Mouse (Mus musculus) adrenal gland, adult 8-10 months (tissue): ENCODE measurements around the gene Tep1. TPM values are rescaled to one million over a fixed set of nuclear protein-coding genes. Genes with fewer than 3 reads are reported as not detected.
"Not testable (repeated sequence)": the region's sequence is repeated elsewhere in the genome, so short reads cannot be mapped to it uniquely, and the experiment has no call there.

Experiments used
- DNase-seq: peaks from one replicate; pipeline ENCODE4 v3.0.0; 2022
- total RNA-seq, 4 experiments: library from RNA; stranded (reverse); gene quantifications; 2 replicates each; pipeline ENCODE4 v1.2.4; 2022

Gene Tep1
- 10 to 100 TPM; 25.5 to 33.6 (median 25.9) TPM for total RNA-seq

DNA sequence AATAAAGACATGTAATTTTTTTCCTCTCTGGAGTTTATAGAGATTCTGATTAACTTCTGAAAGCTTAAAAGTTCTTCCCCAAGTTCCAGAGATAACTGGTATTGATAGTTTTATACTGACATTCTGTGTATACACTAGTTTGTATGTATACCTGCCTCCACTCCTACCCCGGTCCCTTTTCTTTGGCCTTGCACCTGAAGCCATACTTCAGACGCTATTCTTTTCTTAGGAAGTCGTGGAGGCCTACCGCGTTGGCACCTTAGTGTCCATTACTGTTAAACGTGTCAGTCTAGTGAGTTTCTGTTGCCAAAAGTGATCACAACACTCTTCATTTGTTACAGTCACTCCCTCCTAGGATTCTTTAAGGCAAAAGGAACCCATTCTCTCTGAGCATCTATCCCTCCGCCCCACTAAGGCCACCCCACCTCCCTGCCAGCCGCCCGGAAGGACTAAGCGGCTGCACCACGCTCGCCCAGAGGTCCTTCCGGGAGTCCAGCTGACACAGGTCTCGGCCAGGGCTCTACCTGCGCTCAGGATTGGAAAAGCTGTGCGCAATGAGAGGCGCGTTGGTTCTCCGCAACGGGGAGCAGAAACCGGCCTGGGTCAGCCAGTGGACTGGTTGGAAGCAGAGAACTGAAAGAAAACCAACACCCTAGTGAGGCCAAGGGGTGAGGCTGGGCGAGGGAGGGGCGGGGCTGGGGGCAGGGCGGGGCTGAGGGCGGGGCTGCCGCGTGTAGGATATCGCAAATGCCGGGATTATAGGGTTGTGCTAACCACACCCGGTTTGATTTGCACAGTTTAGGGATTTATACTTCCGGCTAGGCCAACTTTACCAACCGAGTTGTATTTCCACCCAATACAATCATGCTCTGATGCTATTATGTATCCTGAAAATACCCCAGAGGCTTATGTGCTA is at the start of gene Tep1:
Tep1 (minus strand) TSS at position 672 of the 916 bp plus-strand sequence.
- DNase-seq, result peak; percentile 61

DNA sequence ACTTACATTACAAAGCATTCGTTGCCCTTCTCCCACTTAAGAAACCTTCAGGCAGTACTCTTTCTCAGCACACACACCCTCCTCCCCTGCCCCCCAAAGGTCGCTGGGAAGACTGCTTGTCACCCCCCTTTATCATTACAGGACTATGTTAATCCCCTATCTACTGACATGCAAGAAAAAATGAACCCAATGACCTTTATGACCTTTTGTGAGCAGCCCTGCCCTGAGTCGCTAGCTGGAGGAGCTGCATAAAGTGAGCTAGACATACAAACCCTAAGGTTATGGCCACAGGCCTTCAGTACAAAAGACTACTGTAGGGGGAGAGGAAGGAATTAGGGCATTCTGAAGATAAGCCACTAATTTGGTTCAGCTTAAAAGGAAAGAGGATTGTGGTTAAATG is 41.0 kb upstream of the Tep1 start:
- no peak for DNase-seq

DNA sequence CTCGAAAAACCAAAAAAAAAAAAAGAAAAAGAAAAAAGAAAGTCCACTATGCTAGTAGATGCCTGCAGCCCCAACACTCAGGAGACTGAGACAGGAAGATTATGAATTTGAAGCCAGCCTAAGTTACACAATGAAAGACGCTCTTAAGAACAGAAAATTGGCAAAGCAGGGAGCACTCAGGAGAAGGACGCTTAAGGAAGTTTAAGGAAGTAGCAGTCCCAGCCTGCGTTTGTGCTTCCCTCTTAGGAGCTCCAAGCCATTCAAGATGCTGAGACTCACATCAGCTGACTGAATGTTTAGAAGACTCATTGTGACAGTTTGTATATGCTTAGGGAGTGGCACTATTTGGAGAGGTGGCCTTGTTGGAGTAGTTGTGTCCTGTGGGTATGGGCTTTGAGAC is 37.8 kb upstream of the Tep1 start:
- no peak for DNase-seq

DNA sequence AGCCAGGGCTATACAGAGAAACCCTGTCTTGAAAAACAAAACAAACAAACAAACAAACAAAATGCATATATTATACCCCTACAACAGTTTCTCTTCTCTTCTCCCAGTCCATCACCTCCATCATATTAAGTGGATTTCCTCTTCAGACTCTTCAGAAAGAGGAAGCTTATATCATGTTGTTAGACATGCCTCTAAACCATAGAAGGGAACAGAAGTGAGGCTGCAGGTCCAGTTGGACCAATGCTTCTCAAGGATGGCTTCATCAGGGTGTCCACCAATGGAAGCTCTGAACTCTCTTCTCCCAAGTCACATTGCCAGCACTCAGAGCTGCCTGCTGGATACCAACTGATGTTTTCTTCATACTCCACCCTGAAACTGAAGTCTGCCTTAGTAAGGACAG is 35.0 kb upstream of the Tep1 start:
- DNase-seq, result not testable (repeated sequence)

DNA sequence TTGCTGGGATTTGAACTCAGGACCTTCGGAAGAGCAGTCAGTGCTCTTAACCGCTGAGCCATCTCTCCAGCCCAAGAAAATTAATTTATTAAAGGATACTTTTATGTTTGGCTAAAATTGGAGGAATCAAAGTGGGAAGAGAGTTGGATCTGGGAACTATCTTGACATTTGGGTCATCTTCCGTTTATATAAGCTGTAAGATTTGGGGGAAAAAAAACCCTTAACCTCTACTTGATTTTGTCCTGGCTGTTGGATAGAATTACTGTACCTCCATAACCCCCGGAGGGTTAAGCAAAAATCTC is 34.4 kb upstream of the Tep1 start:
- no peak for DNase-seq

DNA sequence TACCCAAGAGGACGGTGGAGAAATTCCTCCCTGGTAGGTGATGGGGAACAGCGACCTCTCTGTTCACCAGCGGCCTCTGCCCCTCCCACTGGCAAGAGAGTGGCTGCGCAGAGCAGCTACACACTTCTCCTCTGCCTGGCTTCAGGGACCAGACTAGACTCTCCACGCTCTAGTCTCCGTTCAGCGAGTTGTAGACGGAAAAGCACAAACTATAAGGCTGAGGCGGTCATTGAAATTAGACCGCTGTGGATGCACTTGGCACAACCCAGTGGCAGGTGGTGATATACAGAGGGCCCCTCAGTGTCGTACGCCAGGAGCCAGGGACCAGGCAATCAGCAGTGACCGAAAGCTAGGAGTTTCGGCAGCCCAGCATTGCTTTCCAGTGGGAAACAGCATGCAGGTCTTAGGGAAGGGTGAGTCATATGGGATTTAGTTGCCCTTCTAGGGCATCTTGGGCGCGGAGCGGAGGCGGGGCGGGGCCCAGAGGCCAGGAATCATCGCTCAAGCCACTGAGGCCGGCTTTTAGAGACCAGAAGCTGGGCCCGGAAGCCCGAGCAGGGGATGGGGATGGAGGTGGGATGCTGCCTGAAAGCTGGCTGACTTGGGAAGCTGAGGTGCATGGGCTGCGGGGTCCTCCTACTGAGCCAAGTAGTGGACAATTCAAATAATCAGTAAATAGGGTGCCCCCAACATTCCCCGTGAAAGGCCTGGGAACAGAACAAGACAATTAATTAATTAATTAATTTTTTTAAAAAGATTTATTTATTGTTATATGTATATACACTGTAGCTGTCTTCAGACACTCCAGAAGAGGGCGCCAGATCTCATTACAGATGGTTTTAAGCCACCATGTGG is 33.8 kb upstream of the Tep1 start:
- peak; percentile 27 for DNase-seq

DNA sequence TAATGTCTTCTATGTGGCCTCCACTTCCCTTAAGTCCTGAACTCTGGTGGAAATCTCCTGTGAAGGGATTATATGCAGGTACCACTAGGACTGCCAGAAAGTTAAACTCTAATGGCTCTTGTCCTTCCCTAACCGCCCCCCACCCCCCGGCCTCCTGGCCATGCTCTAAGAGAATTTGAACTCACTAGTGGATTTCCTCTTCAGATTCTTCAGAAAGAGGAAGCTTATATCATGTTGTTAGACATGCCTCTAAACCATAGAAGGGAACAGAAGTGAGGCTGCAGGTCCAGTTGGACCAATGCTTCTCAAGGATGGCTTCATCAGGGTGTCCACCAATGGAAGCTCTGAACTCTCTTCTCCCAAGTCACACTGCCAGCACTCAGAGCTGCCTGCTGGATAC is 27.6 kb upstream of the Tep1 start:
- DNase-seq, result not testable (repeated sequence)

DNA sequence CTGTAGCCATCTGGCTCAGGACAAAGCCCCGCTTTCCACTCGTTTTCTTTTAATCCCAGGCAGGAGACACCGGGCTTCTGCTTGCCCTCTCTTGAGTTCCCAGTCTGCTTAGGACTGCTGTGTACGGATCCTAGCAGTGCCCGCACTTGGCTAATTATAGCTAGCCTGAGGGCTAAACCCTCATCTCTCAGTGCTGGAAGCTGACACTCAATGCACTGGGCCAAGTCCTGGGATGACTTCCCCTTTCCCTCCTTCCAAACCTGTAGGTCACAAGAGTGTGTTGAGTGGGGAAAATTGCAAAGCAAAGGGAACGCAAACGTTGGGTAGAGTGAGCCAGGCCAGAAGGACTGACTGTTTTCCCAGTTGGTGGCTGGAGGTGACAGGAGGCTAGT is 27.0 kb upstream of the Tep1 start, which contains the start of gene Klhl33:
Klhl33 (minus strand) TSS at position 134 of the 392 bp plus-strand sequence.
- no peak for DNase-seq

DNA sequence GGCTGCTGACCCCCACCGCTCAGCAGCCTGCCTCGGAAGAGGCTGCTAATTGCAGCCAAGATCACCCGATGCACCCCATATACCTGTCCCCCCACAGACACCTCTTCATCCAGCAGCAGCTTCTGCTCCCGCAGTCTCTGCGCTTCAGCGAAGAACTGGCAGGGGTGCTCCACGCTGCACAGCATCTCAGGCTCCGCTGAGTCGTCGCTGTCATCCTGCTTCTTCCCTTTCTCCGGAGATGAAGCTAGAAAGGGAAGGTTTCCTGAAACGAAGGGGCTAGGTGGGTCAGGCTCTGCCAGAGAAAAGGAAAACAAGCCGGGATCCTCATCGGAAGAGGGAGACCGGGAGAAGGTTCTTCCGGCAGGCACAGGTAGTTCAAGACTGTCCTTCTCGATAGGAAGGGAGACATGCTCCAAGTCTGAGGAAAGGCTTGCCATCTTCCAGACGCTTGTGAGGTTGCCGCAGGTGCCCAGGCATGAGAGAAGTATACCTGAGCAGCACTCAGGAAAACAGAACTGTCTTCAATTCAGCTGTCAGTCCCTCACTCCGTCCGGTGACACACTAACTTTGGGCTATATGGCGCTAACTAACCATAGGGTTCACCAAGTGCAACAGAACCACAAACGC is 26.5 kb upstream of the Tep1 start:
- DNase-seq, result no peak

DNA sequence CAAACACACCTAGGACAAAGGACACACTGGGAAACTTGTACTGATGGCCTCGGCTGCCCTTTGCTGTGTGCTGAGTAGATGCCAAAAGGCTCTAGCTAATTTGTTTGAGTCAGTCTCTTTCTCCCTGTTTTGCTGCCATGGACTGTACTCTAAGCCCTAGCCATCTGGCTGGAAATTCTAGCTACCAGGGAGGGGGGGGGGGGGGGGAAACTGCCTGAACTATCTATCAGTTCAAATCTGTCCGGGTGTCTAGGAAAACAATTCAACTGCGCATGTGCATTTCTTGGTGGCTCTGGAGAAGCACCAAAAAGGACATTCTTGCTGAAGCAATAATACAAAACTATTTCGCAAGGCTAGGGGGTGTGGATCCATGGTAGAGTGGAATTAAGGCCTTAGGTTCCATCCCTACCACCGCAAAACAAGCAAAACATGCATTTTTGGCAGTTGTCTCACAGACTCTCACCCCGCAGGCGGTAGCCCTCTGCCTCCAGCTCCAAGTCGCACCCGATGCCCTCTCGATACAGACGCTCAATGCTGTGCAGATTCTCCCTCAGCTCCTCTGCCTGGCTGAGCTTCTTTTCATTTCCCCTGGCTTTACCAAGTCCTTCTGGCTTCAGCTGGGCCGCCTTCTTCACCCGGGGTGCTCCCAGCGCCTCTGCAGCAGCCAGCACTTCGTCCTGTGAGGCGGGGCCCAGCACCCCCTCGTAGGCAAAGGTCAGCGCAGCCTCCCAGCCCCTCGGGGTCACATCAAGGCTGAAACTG is 25.8 kb upstream of the Tep1 start:
- peak; percentile 49 for DNase-seq

DNA sequence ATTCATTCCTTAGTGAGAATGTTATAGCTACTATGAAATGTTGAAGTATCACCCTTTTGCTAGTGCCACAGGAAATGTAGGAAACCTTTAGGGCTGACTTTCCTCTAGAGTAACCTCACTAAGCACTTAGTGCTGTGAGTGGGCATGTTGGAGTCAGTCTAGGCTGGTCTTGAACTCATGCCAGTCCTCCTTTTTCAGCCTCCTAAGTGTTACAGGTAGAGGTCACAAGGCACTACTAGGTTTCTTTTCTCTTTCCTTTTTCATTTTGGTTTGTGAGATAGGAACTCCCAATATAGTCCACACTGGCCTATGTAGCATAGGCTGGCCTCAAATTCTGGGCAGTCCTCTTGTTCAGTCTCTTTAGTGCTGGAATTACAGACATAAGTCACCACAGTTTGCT is 25.0 kb upstream of the Tep1 start:
- DNase-seq, result no peak

DNA sequence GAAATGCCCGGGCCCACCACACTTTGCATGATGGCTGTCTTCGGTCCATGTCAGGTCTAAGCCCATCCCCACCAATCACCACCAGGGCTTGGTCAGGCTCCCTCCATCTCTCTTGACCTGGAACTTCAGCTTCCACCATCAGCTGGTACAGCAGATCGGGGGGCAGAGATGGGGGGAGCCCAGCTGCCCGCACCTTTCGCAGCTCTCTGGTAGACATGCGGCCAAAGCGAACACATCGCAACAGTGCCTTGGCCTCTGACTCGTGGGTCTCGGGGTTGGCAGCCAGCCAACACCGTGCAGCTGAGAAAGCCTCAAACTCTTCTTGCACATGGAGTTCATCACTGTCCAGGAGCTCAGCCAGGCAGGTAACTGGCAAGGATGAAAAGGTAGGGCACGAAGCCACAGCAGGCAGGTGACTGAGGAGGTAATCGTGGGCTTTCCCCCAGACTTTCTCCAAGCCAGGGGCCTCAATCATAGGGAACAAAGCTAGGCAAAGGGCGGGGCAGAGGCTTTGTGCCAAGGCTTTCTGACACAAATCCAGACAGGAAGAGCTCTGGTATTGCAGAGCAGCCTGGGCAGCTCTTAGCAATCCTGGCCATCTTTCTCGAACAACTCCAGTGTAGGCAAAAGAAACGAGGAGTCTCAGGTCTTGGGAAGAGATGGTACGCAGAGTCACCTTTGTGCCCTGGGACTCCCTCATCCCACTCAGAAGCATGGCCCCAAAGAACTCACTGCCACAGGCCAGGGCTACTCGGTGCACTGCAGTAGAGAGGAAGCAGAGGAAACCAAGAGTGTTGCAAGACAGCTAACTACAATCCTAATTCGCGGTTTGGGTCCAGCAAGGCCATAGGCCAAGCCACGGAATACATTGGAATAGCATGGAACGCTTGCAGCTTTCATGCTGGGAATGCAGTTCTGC is 22.4 kb upstream of the Tep1 start:
- DNase-seq, result peak; percentile 11

DNA sequence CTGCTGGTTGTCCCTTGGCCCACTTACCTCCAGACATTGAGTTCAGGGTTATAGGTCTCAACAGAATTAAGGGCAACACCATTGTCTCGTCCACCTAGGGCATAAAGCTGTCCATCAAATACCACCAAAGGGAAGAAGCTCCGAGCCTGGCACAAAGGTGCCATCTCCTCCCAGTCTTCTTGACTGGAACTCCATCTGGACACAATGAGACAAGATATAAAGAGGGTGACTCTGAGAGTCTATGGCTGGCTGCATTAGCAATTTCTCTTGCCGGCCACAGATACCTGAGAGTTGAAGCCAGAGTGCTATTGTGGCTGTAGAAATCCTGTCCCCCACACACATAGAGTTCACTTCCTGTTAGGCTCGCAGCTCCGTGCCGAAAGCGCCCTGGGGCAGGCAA is 21.7 kb upstream of the Tep1 start:
- no peak for DNase-seq

DNA sequence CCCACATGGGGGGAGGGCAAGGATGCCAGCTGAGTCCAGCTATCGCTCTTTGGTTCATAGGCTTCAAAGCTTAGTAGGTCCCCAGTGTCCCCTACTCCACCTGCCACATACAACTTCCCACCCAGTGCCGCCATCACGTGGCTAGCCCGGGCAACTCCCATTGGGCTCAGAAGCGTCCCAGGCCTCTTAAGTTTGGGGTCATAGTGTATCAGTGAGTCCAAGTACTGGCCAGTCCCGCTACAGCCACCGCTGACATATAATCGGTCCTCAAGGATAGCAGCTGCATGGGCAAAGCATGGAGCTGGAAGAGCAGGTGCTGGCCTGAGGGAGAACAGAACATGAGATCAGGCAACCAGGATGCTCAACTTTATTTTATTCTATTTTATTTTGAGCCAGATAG is 21.3 kb upstream of the Tep1 start:
- DNase-seq, result no peak

DNA sequence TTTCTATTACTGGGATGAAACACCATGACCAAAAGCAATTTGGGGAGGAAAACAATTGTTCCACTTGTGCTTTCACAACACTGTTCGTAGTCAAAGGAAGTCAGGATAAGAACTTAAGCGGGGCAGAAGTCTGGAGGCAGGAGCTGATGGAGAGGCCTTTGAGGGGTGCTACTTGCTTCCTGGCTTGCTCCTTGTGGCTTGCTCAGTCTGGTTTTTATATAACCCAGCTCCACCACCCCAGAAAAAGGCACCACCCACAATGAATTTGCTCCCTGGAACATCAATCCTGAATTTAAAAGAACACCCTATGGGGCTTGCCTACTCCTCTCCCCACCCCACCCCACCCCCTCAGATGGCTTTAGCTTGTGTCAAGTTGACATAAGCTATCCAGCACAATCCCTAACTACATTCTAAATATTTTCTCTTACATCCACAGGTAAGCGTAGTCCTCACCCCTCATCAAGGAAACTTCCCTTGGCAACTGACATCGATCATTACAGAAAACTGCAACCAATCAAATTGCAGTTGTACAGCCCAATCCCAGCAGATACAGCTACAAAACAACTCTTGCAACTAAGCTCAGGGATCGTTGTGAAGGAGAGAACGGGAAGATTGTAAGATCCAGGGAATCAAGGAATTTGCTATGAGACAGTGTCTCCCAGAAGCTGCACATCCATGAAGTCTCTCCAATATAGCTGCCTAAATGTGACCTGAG is 6.0 kb upstream of the Tep1 start:
- no peak for DNase-seq

DNA sequence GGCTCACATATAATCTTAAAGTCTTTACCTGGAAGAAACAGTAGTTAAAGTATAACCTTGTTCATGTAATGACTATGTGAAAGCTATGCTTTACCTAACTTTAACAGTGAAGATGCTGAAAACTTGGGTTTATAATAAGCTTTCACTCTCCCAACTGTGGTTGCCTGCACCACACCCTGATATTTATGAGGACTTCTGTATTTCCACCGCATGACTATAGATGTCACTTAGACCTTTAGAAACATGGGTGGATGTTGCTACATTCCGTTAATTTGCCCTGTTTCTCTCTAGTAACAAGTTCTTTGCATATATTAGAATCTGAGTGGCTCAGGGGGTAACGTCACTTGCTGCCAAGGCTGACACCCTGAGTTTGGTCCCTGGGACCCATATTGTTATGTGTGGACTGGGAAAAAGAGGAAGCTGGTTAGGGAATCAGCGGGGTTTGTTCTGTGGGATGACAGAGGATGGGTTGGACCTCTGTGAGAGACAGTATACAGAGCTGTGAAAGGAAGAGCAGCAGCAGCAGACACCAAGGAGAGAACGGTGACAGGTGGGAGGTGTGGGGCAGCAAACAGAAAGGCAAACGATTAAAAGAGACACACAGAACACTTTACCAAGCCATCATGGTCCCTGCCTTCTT is 5.4 kb upstream of the Tep1 start:
- DNase-seq, result no peak

DNA sequence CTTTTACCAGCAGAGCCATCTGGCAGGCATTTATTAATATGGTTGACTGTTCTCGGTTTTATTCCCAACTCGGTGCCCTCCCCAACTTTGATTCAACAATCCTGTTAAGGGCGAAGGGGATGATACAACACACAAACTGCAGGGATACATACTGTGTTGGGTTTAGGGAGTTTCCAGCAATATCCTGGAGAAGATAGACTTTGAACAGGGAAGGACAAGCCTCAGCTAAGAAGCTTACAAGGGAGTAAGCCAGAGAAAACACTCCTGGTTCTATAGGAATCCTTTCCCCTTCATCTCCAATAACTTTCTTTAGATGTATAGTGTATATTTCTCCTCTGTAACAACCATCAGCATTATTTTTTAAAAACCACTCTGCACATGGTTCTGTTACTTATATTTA is 4.8 kb upstream of the Tep1 start:
- no peak for DNase-seq

DNA sequence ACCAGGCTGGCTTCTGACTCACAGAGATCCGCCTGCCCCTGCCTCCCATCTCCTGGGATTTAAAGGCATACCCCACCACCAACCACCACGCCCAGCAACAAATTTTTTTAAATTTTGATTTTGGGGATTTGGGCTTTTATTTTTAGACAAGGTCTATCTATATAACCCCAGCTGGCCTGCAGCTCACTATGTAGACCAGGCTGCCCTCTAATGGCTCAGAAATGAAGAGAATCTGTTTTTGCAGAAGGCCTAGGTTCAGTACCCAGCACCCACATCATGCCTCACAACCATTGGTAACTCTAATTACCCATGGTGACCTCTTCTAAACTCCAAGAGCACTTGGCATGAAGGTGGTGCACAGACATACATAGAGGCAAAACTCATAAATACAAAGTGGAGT is 924 bp upstream of the Tep1 start:
- DNase-seq, result no peak

DNA sequence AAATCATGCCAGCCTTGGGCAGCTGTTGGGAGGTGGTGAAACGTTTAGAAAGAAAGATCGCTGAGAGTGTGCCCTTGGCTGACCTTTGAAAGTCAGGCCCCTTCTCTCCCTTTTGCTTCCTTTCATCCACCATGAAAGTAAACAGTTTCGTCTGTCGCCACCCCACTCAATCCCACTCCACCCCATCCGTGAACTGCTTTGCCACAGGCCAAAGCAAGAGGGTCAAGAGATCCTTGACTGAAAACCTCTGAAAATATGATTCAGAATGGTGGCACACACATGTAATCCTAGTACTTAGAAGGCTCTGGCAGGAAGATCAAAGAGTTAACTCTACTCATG is 414 bp upstream of the Tep1 start:
- no peak for DNase-seq

DNA sequence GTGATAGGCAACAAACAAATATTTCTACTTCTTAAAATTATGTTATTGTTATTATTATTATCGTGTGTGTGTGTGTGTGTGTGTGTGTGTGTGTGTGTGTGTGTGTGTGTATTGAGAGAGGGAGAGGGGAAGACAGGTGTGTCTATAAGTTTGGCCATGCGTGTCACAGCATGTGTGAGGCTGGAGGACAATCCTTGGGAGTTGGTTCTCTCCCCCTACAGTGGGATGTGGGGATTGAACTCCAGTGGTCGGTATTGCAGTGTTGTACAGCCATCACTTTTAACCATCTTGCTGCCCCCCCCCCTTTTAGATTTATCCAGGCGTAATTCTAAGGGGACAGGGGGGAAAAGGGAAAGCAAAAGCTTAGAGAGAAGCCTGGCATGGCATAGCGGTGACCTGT is 1.7 kb downstream of the Tep1 start:
- DNase-seq, result no peak
